Mouse (Mus musculus): ENCODE measurements around the gene Adam8. TPM values are rescaled to one million over a fixed set of nuclear protein-coding genes. Genes with fewer than 3 reads are reported as not detected.

Gene Adam8
- polyA plus RNA-seq, 1 experiment from 2014 or later = 4.1 TPM

- Histone ChIP-seq H3K4me1 (ENCODE audit: control insufficient read depth, insufficient read depth, low read length) (no peaks in the 10 kb centered on the region), H3K27me3 (ENCODE audit: control insufficient read depth, insufficient read depth, low read length) (no peaks in the 10 kb centered on the region), H3K4me3 (replicated peaks; ENCODE audit: low read length) (no peak overlapping the region), H3K27ac (ENCODE audit: low read length) (no peak overlapping the region), H3K9ac (ENCODE audit: low read length) (no peak overlapping the region), H3K36me3 (ENCODE audit: control insufficient read depth, insufficient read depth, low read length) (no peaks in the 10 kb centered on the region), H3K9me3 (replicated peaks; ENCODE audit: control insufficient read depth, low read length) (no peaks in the 10 kb centered on the region), H3K4me2 (ENCODE audit: low read depth, low read length) (no peak overlapping the region)
- no peak for ATAC-seq (ENCODE audit: insufficient read depth, low FRiP score)
- WGBS = 91% methylated on average over 11 of the region's 11 CpGs
Measured at GRCm38 (mm10) chr7:139984505-139984904, 7.9 kb downstream of the Adam8 start.

- H3K27ac ChIP-seq (ENCODE audit: low read length) = no peak overlapping the region
- H3K4me2 ChIP-seq (ENCODE audit: low read depth, low read length) = no peak overlapping the region
Measured at GRCm38 (mm10) chr7:139982058-139982457, 10.3 kb downstream of the Adam8 start.

GRCm38 (mm10) chr7:139980778-139981177 is 11.6 kb downstream of the Adam8 start:
- Histone ChIP-seq H3K4me3 (replicated peaks; ENCODE audit: low read length) (no peak overlapping the region), H3K36me3 (ENCODE audit: control insufficient read depth, insufficient read depth, low read length) (no peaks in the 10 kb centered on the region), H3K4me1 (ENCODE audit: control insufficient read depth, insufficient read depth, low read length) (peaks cover 10% of the 10 kb centered on the region; the same call in 1 of the 2 replicates), H3K27me3 (ENCODE audit: control insufficient read depth, insufficient read depth, low read length) (no peaks in the 10 kb centered on the region), H3K9ac (ENCODE audit: low read length) (no peak overlapping the region), H3K9me3 (replicated peaks; ENCODE audit: control insufficient read depth, low read length) (no peaks in the 10 kb centered on the region), H3K4me2 (ENCODE audit: low read depth, low read length) (no peak overlapping the region), H3K27ac (ENCODE audit: low read length) (no peak overlapping the region)
- 54% methylated on average over 3 of the region's 3 CpGs for WGBS
- ATAC-seq (ENCODE audit: insufficient read depth, low FRiP score) = no peak

More at GRCm38 (mm10) chr7:139982058-139982457, 10.3 kb downstream of the Adam8 start:
- H3K9ac ChIP-seq (ENCODE audit: low read length) = no peak overlapping the region
- no peaks in the 10 kb centered on the region for H3K36me3 ChIP-seq (ENCODE audit: control insufficient read depth, insufficient read depth, low read length)
- no peak for ATAC-seq (ENCODE audit: insufficient read depth, low FRiP score)
- no peaks in the 10 kb centered on the region for H3K27me3 ChIP-seq (ENCODE audit: control insufficient read depth, insufficient read depth, low read length)
- WGBS = 87% methylated on average over 11 of the region's 11 CpGs
- H3K4me1 ChIP-seq (ENCODE audit: control insufficient read depth, insufficient read depth, low read length) = peaks cover 10% of the 10 kb centered on the region; the same call in 1 of the 2 replicates
- no peaks in the 10 kb centered on the region for H3K9me3 ChIP-seq (replicated peaks; ENCODE audit: control insufficient read depth, low read length)
- H3K4me3 ChIP-seq (replicated peaks; ENCODE audit: low read length) = no peak overlapping the region

GRCm38 (mm10) chr7:139979011-139979719 is 13.2 kb downstream of the Adam8 start:
- 34% methylated on average over 13 of the region's 13 CpGs for WGBS
- H3K9ac ChIP-seq (ENCODE audit: low read length) = peak overlapping the region; percentile 65
- ATAC-seq (ENCODE audit: insufficient read depth, low FRiP score) = peak; percentile 26; the same call in 1 of the 2 replicates

GRCm38 (mm10) chr7:139978278-139978892 is 14.0 kb downstream of the Adam8 start, which contains the start of gene 6430531B16Rik:
TSS of gene 6430531B16Rik (minus strand) at chr7:139978755.
- ATAC-seq (ENCODE audit: insufficient read depth, low FRiP score) = peak; percentile 92
- no peaks in the 10 kb centered on the region for H3K27me3 ChIP-seq (ENCODE audit: control insufficient read depth, insufficient read depth, low read length)
- H3K27ac ChIP-seq (ENCODE audit: low read length) = peak within 1 kb of the TSS; percentile 41; the same call in 1 of the 2 replicates
- no peaks in the 10 kb centered on the region for H3K36me3 ChIP-seq (ENCODE audit: control insufficient read depth, insufficient read depth, low read length)
- peak within 1 kb of the TSS; percentile 64 for H3K4me3 ChIP-seq (replicated peaks; ENCODE audit: low read length)
- 3% methylated on average over 32 of the region's 32 CpGs for WGBS
- peak within 1 kb of the TSS; percentile 73 for H3K9ac ChIP-seq (ENCODE audit: low read length)
- peak within 1 kb of the TSS; percentile 82 for H3K4me2 ChIP-seq (ENCODE audit: low read depth, low read length)
- H3K4me1 ChIP-seq (ENCODE audit: control insufficient read depth, insufficient read depth, low read length) = peaks cover 10% of the 10 kb centered on the region; the same call in 1 of the 2 replicates
- H3K9me3 ChIP-seq (replicated peaks; ENCODE audit: control insufficient read depth, low read length) = no peaks in the 10 kb centered on the region

More at GRCm38 (mm10) chr7:139979011-139979719, 13.2 kb downstream of the Adam8 start:
- no peaks in the 10 kb centered on the region for H3K9me3 ChIP-seq (replicated peaks; ENCODE audit: control insufficient read depth, low read length)
- peaks cover 10% of the 10 kb centered on the region; the same call in 1 of the 2 replicates for H3K4me1 ChIP-seq (ENCODE audit: control insufficient read depth, insufficient read depth, low read length)
- H3K4me3 ChIP-seq (replicated peaks; ENCODE audit: low read length) = peak overlapping the region; percentile 64
- no peaks in the 10 kb centered on the region for H3K36me3 ChIP-seq (ENCODE audit: control insufficient read depth, insufficient read depth, low read length)
- H3K27me3 ChIP-seq (ENCODE audit: control insufficient read depth, insufficient read depth, low read length) = no peaks in the 10 kb centered on the region
- H3K27ac ChIP-seq (ENCODE audit: low read length) = no peak overlapping the region
- peak overlapping the region; percentile 82 for H3K4me2 ChIP-seq (ENCODE audit: low read depth, low read length)

- Histone ChIP-seq H3K27me3 (ENCODE audit: control insufficient read depth, insufficient read depth, low read length) (no peaks in the 10 kb centered on the region), H3K36me3 (ENCODE audit: control insufficient read depth, insufficient read depth, low read length) (no peaks in the 10 kb centered on the region), H3K4me2 (ENCODE audit: low read depth, low read length) (no peak overlapping the region), H3K27ac (ENCODE audit: low read length) (no peak overlapping the region), H3K9me3 (replicated peaks; ENCODE audit: control insufficient read depth, low read length) (no peaks in the 10 kb centered on the region), H3K9ac (ENCODE audit: low read length) (no peak overlapping the region), H3K4me1 (ENCODE audit: control insufficient read depth, insufficient read depth, low read length) (peaks cover 10% of the 10 kb centered on the region), H3K4me3 (replicated peaks; ENCODE audit: low read length) (no peak overlapping the region)
- WGBS = 49% methylated on average over 5 of the region's 5 CpGs
- no peak for ATAC-seq (ENCODE audit: insufficient read depth, low FRiP score)
Measured at GRCm38 (mm10) chr7:139975471-139975870, 16.9 kb downstream of the Adam8 start.

- 83% methylated on average over 10 of the region's 10 CpGs for WGBS
- Histone ChIP-seq H3K4me3 (replicated peaks; ENCODE audit: low read length) (no peak overlapping the region), H3K27ac (ENCODE audit: low read length) (no peak overlapping the region; the same call in 1 of the 2 replicates), H3K4me1 (ENCODE audit: control insufficient read depth, insufficient read depth, low read length) (peaks cover 9% of the 10 kb centered on the region), H3K4me2 (ENCODE audit: low read depth, low read length) (no peak overlapping the region), H3K36me3 (ENCODE audit: control insufficient read depth, insufficient read depth, low read length) (no peaks in the 10 kb centered on the region), H3K27me3 (ENCODE audit: control insufficient read depth, insufficient read depth, low read length) (no peaks in the 10 kb centered on the region), H3K9me3 (replicated peaks; ENCODE audit: control insufficient read depth, low read length) (no peaks in the 10 kb centered on the region), H3K9ac (ENCODE audit: low read length) (no peak overlapping the region)
- ATAC-seq (ENCODE audit: insufficient read depth, low FRiP score) = no peak
Measured at GRCm38 (mm10) chr7:139974307-139974706, 18.1 kb downstream of the Adam8 start.

- no peaks in the 10 kb centered on the region for H3K27me3 ChIP-seq (ENCODE audit: control insufficient read depth, insufficient read depth, low read length)
- H3K9me3 ChIP-seq (replicated peaks; ENCODE audit: control insufficient read depth, low read length) = no peaks in the 10 kb centered on the region
- no peak overlapping the region for H3K27ac ChIP-seq (ENCODE audit: low read length)
- H3K9ac ChIP-seq (ENCODE audit: low read length) = no peak overlapping the region
- H3K4me2 ChIP-seq (ENCODE audit: low read depth, low read length) = no peak overlapping the region
- H3K4me1 ChIP-seq (ENCODE audit: control insufficient read depth, insufficient read depth, low read length) = no peaks in the 10 kb centered on the region; the same call in 1 of the 2 replicates
- ATAC-seq (ENCODE audit: insufficient read depth, low FRiP score) = no peak
- no peaks in the 10 kb centered on the region for H3K36me3 ChIP-seq (ENCODE audit: control insufficient read depth, insufficient read depth, low read length)
- H3K4me3 ChIP-seq (replicated peaks; ENCODE audit: low read length) = no peak overlapping the region
Measured at GRCm38 (mm10) chr7:139972923-139973331, 19.4 kb downstream of the Adam8 start.

- no peaks in the 10 kb centered on the region for H3K9me3 ChIP-seq (replicated peaks; ENCODE audit: control insufficient read depth, low read length)
- no peaks in the 10 kb centered on the region for H3K27me3 ChIP-seq (ENCODE audit: control insufficient read depth, insufficient read depth, low read length)
- 45% methylated on average over 6 of the region's 6 CpGs for WGBS
- no peak overlapping the region for H3K4me3 ChIP-seq (replicated peaks; ENCODE audit: low read length)
- ATAC-seq (ENCODE audit: insufficient read depth, low FRiP score) = peak; percentile 41; the same call in 1 of the 2 replicates
- no peaks in the 10 kb centered on the region; the same call in 1 of the 2 replicates for H3K4me1 ChIP-seq (ENCODE audit: control insufficient read depth, insufficient read depth, low read length)
- H3K4me2 ChIP-seq (ENCODE audit: low read depth, low read length) = no peak overlapping the region
- H3K9ac ChIP-seq (ENCODE audit: low read length) = 0 out of 2 replicates have a peak overlapping the region, but pooled peaks have one; percentile 2
- H3K36me3 ChIP-seq (ENCODE audit: control insufficient read depth, insufficient read depth, low read length) = no peaks in the 10 kb centered on the region
- H3K27ac ChIP-seq (ENCODE audit: low read length) = peak overlapping the region; percentile 78
Measured at GRCm38 (mm10) chr7:139971436-139971835, 20.9 kb downstream of the Adam8 start.

Measured in stomach, embryonic 16.5 days (tissue).